Mouse (Mus musculus) lung, postnatal 0 days (tissue): ENCODE measurements at regions not wholly inside any gene's neighbourhood (a gene's known extent, or its start where the extent isn't known, plus 50 kb on each side); places are given as distances from the start of the nearest gene placed in this dataset.

Experiments
- ATAC-seq: fragments of 200-750 bp; cut with Nextera tagmentation; 2 replicates; pipeline ENCODE4 v1.8.0; 2017; ENCODE audit warnings: moderate library complexity
- DNase-seq: peaks from one replicate; pipeline ENCODE4 v3.0.0-alpha.2; 2016; ENCODE audit warnings: low spot score
- H3K27ac ChIP-seq: fragments of 300-500 bp; sonication (generic); 2 replicates; pipeline ENCODE4 v1.5.1; 2014; ENCODE audit warnings: antibody characterized with exemption, mild to moderate bottlenecking, low read length, mixed read lengths
- H3K27me3 ChIP-seq: fragments of 300-500 bp; sonication (generic); replicated peaks from 2 replicates; pipeline ENCODE4 v1.6.1; 2014; ENCODE audit warnings: low read length, mixed read lengths; ENCODE audit not compliant: insufficient read depth
- H3K36me3 ChIP-seq: fragments of 300-500 bp; sonication (generic); 2 replicates; pipeline ENCODE4 v1.6.1; 2014; ENCODE audit warnings: low read length, mixed read lengths; ENCODE audit not compliant: insufficient read depth
- H3K4me1 ChIP-seq: fragments of 300-500 bp; sonication (generic); 2 replicates; pipeline ENCODE4 v1.6.1; 2014; ENCODE audit warnings: antibody characterized with exemption, low read depth, low read length, mixed read lengths; ENCODE audit not compliant: insufficient read depth
- H3K4me2 ChIP-seq: fragments of 300-500 bp; sonication (generic); replicated peaks from 2 replicates; pipeline ENCODE4 v1.6.1; 2014; ENCODE audit warnings: low read depth, mild to moderate bottlenecking, low read length, moderate library complexity, mixed read lengths
- H3K4me3 ChIP-seq: fragments of 300-500 bp; sonication (generic); 2 replicates; pipeline ENCODE4 v1.5.1; 2014; ENCODE audit warnings: low read depth, low read length
- H3K9ac ChIP-seq: fragments of 300-500 bp; sonication (generic); replicated peaks from 2 replicates; pipeline ENCODE4 v1.6.1; 2014; ENCODE audit warnings: low read depth, mild to moderate bottlenecking
- H3K9me3 ChIP-seq: fragments of 300-500 bp; sonication (generic); 2 replicates; pipeline ENCODE4 v1.6.1; 2016; ENCODE audit warnings: low read length, mixed read lengths
- CTCF ChIP-seq: IDR thresholded peaks from 2 replicates; pipeline ENCODE4 v1.5.1; 2016; ENCODE audit warnings: antibody characterized with exemption, mild to moderate bottlenecking
- EP300 ChIP-seq: IDR thresholded peaks from 2 replicates; pipeline ENCODE4 v1.6.1; 2016; ENCODE audit warnings: antibody characterized with exemption, mild to moderate bottlenecking, control low read depth
- WGBS: fragments of 180-500 bp; shearing (Covaris S2); extraction: QIAGEN DNeasy Blood & Tissue Kit; methylation state at CpG from one replicate; pipeline ENCODE4 v1.1.7; 2014; 5-methylcytosine and 5-hydroxymethylcytosine counted together

DNA sequence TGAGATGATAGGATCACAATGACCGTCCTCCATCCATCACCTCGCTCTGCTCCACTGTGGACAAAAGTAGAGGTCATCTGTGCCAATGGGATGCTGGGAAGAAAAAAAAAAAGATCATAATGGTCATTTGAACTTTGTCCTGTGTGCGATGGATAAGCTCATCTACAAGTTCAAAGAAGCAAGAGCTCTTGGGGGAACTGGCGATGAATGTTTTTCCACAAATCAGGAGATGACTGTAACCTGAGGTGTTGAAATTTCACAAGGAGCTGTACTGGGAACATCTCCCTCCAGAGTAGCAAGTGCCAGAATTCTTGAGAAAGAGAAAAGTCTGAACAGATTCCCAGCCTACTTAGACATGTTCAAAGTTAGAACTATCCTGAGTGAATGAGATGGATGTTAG, 287.0 kb downstream of the Tns3 start:
- TF ChIP-seq CTCF (no peak), EP300 (no peak)
- Histone ChIP-seq H3K27ac (no peak overlapping the region), H3K4me2 (no peak overlapping the region), H3K9ac (no peak overlapping the region), H3K9me3 (no peaks in the 10 kb centered on the region), H3K4me1 (no peaks in the 10 kb centered on the region), H3K4me3 (no peak overlapping the region), H3K27me3 (no peaks in the 10 kb centered on the region), H3K36me3 (no peaks in the 10 kb centered on the region)
- 55% methylated on average over 4 of the region's 4 CpGs for WGBS
- DNase-seq (no peak), ATAC-seq (no peak)

- no peak for DNase-seq
- WGBS, result 81% methylated on average over 1 of the region's 1 CpGs
- H3K4me3 ChIP-seq, result no peak overlapping the region
- H3K9me3 ChIP-seq, result no peaks in the 10 kb centered on the region
- no peak overlapping the region for H3K9ac ChIP-seq
- H3K4me2 ChIP-seq, result no peak overlapping the region
- no peaks in the 10 kb centered on the region for H3K36me3 ChIP-seq
- 0 out of 2 replicates have a peak, but pooled peaks have one; percentile 21 for ATAC-seq
- H3K27me3 ChIP-seq, result no peaks in the 10 kb centered on the region
- no peak for TF ChIP-seq CTCF
- no peak for TF ChIP-seq EP300
- no peaks in the 10 kb centered on the region for H3K4me1 ChIP-seq
- H3K27ac ChIP-seq, result no peak overlapping the region
Observed at GRCm38 (mm10) chr11:8365545-8365944, 298.8 kb downstream of the Tns3 start.

GRCm38 (mm10) chr11:8364703-8365433, 299.5 kb downstream of the Tns3 start:
- H3K9ac ChIP-seq, result no peak overlapping the region
- H3K4me2 ChIP-seq, result no peak overlapping the region
- H3K4me1 ChIP-seq, result no peaks in the 10 kb centered on the region
- no peaks in the 10 kb centered on the region for H3K27me3 ChIP-seq
- ATAC-seq, result no peak
- H3K9me3 ChIP-seq, result no peaks in the 10 kb centered on the region
- no peak overlapping the region for H3K4me3 ChIP-seq
- H3K36me3 ChIP-seq, result no peaks in the 10 kb centered on the region
- no peak for TF ChIP-seq CTCF
- TF ChIP-seq EP300, result no peak
- DNase-seq, result no peak
- H3K27ac ChIP-seq, result no peak overlapping the region
- WGBS, result 69% methylated on average over 9 of the region's 9 CpGs

DNA sequence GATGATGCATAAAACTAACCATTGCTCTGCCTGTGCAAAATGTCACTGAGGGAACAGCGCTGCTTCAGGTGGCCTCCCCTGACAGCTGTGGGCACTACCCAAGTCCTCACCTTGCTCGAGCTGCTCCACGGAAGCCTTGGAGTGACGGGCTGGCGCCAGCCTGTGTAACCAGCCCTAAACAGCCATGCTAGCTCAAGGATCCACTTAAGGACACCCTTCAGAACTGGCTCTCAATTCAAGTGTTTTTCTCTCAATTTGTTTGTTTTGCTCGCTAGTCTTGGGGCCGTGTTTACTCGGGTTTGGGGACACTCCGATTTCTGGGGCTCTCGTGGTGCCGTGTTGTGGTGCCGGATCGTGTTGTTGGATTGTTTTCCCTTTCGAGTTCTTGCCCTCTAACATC, 319.4 kb downstream of the Tns3 start:
- ATAC-seq (peak; percentile 99), DNase-seq (peak; percentile 81)
- Histone ChIP-seq H3K9ac (no peak overlapping the region), H3K4me3 (no peak overlapping the region; the same call in 1 of the 2 replicates), H3K27me3 (no peaks in the 10 kb centered on the region), H3K27ac (no peak overlapping the region; the same call in 1 of the 2 replicates), H3K4me2 (0 out of 2 replicates have a peak overlapping the region, but pooled peaks have one; percentile 17), H3K4me1 (no peaks in the 10 kb centered on the region), H3K36me3 (no peaks in the 10 kb centered on the region), H3K9me3 (no peaks in the 10 kb centered on the region)
- 47% methylated on average over 14 of the region's 14 CpGs for WGBS
- no peak for TF ChIP-seq CTCF
- TF ChIP-seq EP300, result peak; percentile 66

DNA sequence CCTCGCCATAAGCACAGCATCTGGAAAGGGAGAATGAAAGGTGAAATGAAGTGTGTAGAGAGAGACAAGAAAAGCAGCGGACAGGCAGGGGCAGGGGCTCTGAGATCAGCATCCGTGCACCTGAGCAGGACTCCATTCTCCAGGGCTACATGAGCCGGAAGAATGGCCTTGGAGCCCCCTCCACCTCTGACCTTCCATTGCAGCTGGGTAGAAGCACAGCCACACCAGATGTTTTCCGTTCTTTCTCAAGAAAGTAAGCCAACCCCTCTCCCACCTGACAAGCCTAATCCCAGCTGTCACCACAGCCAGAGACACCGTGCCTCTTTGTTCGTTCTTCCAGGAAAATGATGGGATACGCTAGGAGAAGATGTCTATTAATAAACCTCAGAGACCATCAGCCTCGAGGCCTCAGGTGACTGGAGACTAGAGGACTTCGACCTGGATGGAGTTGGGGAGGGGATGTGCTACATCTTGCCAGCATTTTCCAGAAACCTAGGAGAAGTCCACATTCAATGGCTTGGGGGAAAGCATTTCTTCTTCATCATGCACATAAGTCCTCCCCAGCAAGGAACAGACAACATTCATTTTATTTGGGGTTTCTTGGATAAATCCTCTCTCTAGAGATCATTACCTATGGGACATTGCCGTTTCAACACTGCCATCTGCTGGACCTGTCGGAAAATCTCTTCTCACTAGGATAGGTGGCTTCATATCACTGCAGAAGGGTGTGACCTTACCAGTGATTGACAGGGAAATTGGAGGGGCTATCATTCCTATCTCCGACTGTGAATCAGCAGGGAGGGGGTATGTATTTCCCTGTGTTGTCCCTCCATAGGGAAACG, 361.8 kb downstream of the Tns3 start:
- DNase-seq (peak; percentile 66), ATAC-seq (peak; percentile 54; the same call in 1 of the 2 replicates)
- H3K27me3 ChIP-seq, result no peaks in the 10 kb centered on the region
- H3K9ac ChIP-seq, result no peak overlapping the region
- 38% methylated on average over 14 of the region's 14 CpGs for WGBS
- no peak for TF ChIP-seq EP300
- TF ChIP-seq CTCF, result peak; percentile 80
- H3K36me3 ChIP-seq, result no peaks in the 10 kb centered on the region
- no peak overlapping the region for H3K27ac ChIP-seq
- no peaks in the 10 kb centered on the region for H3K9me3 ChIP-seq
- H3K4me2 ChIP-seq, result no peak overlapping the region
- H3K4me3 ChIP-seq, result no peak overlapping the region
- H3K4me1 ChIP-seq, result no peaks in the 10 kb centered on the region

DNA sequence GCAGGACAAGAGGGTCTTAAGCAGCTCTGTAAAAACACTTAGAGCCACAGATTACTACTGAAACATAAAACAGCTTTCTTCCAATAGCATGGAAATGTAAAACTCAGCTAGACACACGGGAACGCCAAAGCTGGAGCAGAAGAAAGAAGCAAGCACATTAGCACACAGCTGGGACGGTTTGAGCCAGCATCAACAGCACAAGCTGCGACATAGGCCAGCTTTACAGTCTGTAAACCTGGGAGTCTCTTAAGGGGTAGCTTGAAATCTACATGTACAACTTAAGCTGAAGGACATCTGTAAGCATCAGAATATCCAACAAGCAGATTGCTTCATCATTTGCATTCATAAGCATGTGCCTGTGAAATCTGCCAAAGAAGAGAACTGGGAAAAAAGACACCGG, 366.9 kb downstream of the Tns3 start:
- H3K4me2 ChIP-seq, result no peak overlapping the region
- ATAC-seq, result no peak; the same call in 1 of the 2 replicates
- no peak overlapping the region for H3K9ac ChIP-seq
- H3K9me3 ChIP-seq, result no peaks in the 10 kb centered on the region
- WGBS, result 55% methylated on average over 5 of the region's 5 CpGs
- DNase-seq, result no peak
- no peaks in the 10 kb centered on the region for H3K36me3 ChIP-seq
- H3K4me3 ChIP-seq, result no peak overlapping the region
- no peak overlapping the region for H3K27ac ChIP-seq
- H3K27me3 ChIP-seq, result no peaks in the 10 kb centered on the region
- no peaks in the 10 kb centered on the region for H3K4me1 ChIP-seq
- TF ChIP-seq CTCF, result no peak
- no peak for TF ChIP-seq EP300
